Mouse (Mus musculus) embryonic facial prominence, embryonic 14.5 days (tissue): ENCODE data around the gene Slc4a7. TPM values are rescaled to one million over a fixed set of nuclear protein-coding genes. Genes with fewer than 3 reads are reported as not detected.

Source experiments
- ATAC-seq: fragments of 200-750 bp; cut with Nextera tagmentation; 2 replicates; pipeline ENCODE4 v1.8.0; 2017; ENCODE audit warnings: low read depth, moderate number of reproducible peaks, moderate TSS enrichment
- DNase-seq: peaks from one replicate; pipeline ENCODE4 v3.0.0-alpha.2; 2015; ENCODE audit warnings: low spot score
- H3K27ac ChIP-seq: fragments of 300-500 bp; sonication (generic); replicated peaks from 2 replicates; pipeline ENCODE4 v1.5.1; 2014; ENCODE audit warnings: low read depth, mild to moderate bottlenecking, low read length, moderate library complexity
- H3K27me3 ChIP-seq: fragments of 300-500 bp; sonication (generic); replicated peaks from 2 replicates; pipeline ENCODE4 v1.6.1; 2014; ENCODE audit warnings: low read length; ENCODE audit not compliant: control insufficient read depth, insufficient read depth
- H3K36me3 ChIP-seq: fragments of 300-500 bp; sonication (generic); 2 replicates; pipeline ENCODE4 v1.6.1; 2014; ENCODE audit warnings: low read length, mixed read lengths; ENCODE audit not compliant: control insufficient read depth, insufficient read depth
- H3K4me1 ChIP-seq: fragments of 300-500 bp; sonication (generic); 2 replicates; pipeline ENCODE4 v1.6.1; 2014; ENCODE audit warnings: antibody characterized with exemption, low read length; ENCODE audit not compliant: control insufficient read depth, insufficient read depth
- H3K4me2 ChIP-seq: fragments of 300-500 bp; sonication (generic); 2 replicates; pipeline ENCODE4 v1.6.1; 2014; ENCODE audit warnings: low read depth, mild to moderate bottlenecking, low read length, moderate library complexity, mixed read lengths
- H3K4me3 ChIP-seq: fragments of 300-500 bp; sonication (generic); 2 replicates; pipeline ENCODE4 v1.5.1; 2014; ENCODE audit warnings: low read depth, mild to moderate bottlenecking, low read length
- H3K9ac ChIP-seq: fragments of 300-500 bp; sonication (generic); 2 replicates; pipeline ENCODE4 v1.6.1; 2014; ENCODE audit warnings: low read depth, mild to moderate bottlenecking, low read length, moderate library complexity, mixed read lengths
- H3K9me3 ChIP-seq: fragments of 300-500 bp; sonication (generic); 2 replicates; pipeline ENCODE4 v1.6.1; 2016; ENCODE audit warnings: low read length; ENCODE audit not compliant: control insufficient read depth
- WGBS: fragments of 180-500 bp; shearing (Covaris S2); extraction: QIAGEN DNeasy Blood & Tissue Kit; methylation state at CpG from one replicate; pipeline ENCODE4 v1.1.7; 2014; 5-methylcytosine and 5-hydroxymethylcytosine counted together
- polyA plus RNA-seq: library from polyadenylated mRNA; unstranded; fragments of >200 nt; fragmentation: Nextera tagmentation; extraction: Ambion mirVana; gene quantifications from 2 replicates; pipeline ENCODE4 v1.2.1, GENCODE M21; 2014

Gene Slc4a7
- polyA plus RNA-seq, 1 experiment from 2014 or later, result 10.7 TPM

- DNase-seq (no peak), ATAC-seq (no peak)
- H3K4me3 ChIP-seq, result no peak overlapping the region
- H3K36me3 ChIP-seq, result peaks cover 8% of the 10 kb centered on the region; the same call in 1 of the 2 replicates
- H3K27me3 ChIP-seq, result no peaks in the 10 kb centered on the region
- H3K4me2 ChIP-seq, result no peak overlapping the region
- WGBS, result 65% methylated on average over 5 of the region's 5 CpGs
- no peaks in the 10 kb centered on the region for H3K9me3 ChIP-seq
- H3K27ac ChIP-seq, result no peak overlapping the region
- no peaks in the 10 kb centered on the region for H3K4me1 ChIP-seq
- H3K9ac ChIP-seq, result no peak overlapping the region
These were observed 102.6 kb downstream of the Slc4a7 start for GRCm38 (mm10) chr14:14804518-14805212.

- H3K4me1 ChIP-seq, result no peaks in the 10 kb centered on the region
- no peak overlapping the region for H3K4me3 ChIP-seq
- H3K27ac ChIP-seq, result peak overlapping the region; percentile 29; the same call in 1 of the 2 replicates
- no peak overlapping the region for H3K4me2 ChIP-seq
- H3K9me3 ChIP-seq, result no peaks in the 10 kb centered on the region
- H3K36me3 ChIP-seq, result no peaks in the 10 kb centered on the region
- ATAC-seq, result peak; percentile 76
- DNase-seq, result peak; percentile 74
- H3K27me3 ChIP-seq, result no peaks in the 10 kb centered on the region
- WGBS, result 65% methylated on average over 12 of the region's 12 CpGs
- no peak overlapping the region for H3K9ac ChIP-seq
These were observed 130.6 kb downstream of the Slc4a7 start for GRCm38 (mm10) chr14:14832520-14833240.

- no peaks in the 10 kb centered on the region for H3K27me3 ChIP-seq
- H3K9ac ChIP-seq, result no peak overlapping the region
- no peaks in the 10 kb centered on the region for H3K9me3 ChIP-seq
- H3K4me3 ChIP-seq, result no peak overlapping the region
- H3K36me3 ChIP-seq, result no peaks in the 10 kb centered on the region
- ATAC-seq (peak; percentile 71; the same call in 1 of the 2 replicates), DNase-seq (peak; percentile 58)
- 82% methylated on average over 1 of the region's 1 CpGs for WGBS
- H3K27ac ChIP-seq, result peak overlapping the region; percentile 19; the same call in 1 of the 2 replicates
- H3K4me1 ChIP-seq, result no peaks in the 10 kb centered on the region
- H3K4me2 ChIP-seq, result no peak overlapping the region
These were observed 131.4 kb downstream of the Slc4a7 start for GRCm38 (mm10) chr14:14833498-14833897.

GRCm38 (mm10) chr14:14834266-14834665, 132.2 kb downstream of the Slc4a7 start:
- WGBS, result 94% methylated on average over 2 of the region's 2 CpGs
- Histone ChIP-seq H3K9ac (no peak overlapping the region), H3K27ac (no peak overlapping the region; the same call in 1 of the 2 replicates)

GRCm38 (mm10) chr14:14837627-14838026, 135.5 kb downstream of the Slc4a7 start:
- ATAC-seq (no peak), DNase-seq (peak; percentile 29)
- Histone ChIP-seq H3K4me1 (no peaks in the 10 kb centered on the region), H3K27me3 (no peaks in the 10 kb centered on the region), H3K9ac (no peak overlapping the region), H3K27ac (no peak overlapping the region), H3K4me3 (no peak overlapping the region), H3K4me2 (no peak overlapping the region), H3K36me3 (no peaks in the 10 kb centered on the region), H3K9me3 (no peaks in the 10 kb centered on the region)
- 76% methylated on average over 4 of the region's 4 CpGs for WGBS

More at GRCm38 (mm10) chr14:14834266-14834665, 132.2 kb downstream of the Slc4a7 start:
- DNase-seq, result no peak
- Histone ChIP-seq H3K4me3 (no peak overlapping the region), H3K9me3 (no peaks in the 10 kb centered on the region), H3K4me1 (no peaks in the 10 kb centered on the region), H3K36me3 (no peaks in the 10 kb centered on the region), H3K27me3 (no peaks in the 10 kb centered on the region), H3K4me2 (no peak overlapping the region)
- no peak for ATAC-seq

GRCm38 (mm10) chr14:14838109-14838508, 136.0 kb downstream of the Slc4a7 start:
- H3K9me3 ChIP-seq, result no peaks in the 10 kb centered on the region
- no peaks in the 10 kb centered on the region for H3K27me3 ChIP-seq
- DNase-seq, result no peak
- no peaks in the 10 kb centered on the region for H3K4me1 ChIP-seq
- 72% methylated on average over 1 of the region's 1 CpGs for WGBS
- H3K9ac ChIP-seq, result no peak overlapping the region
- no peak for ATAC-seq
- H3K4me2 ChIP-seq, result no peak overlapping the region
- H3K4me3 ChIP-seq, result no peak overlapping the region
- no peak overlapping the region for H3K27ac ChIP-seq
- H3K36me3 ChIP-seq, result no peaks in the 10 kb centered on the region

GRCm38 (mm10) chr14:14842734-14843530, 140.9 kb downstream of the Slc4a7 start:
- DNase-seq (peak; percentile 26), ATAC-seq (peak; percentile 67; the same call in 1 of the 2 replicates)
- no peak overlapping the region for H3K27ac ChIP-seq
- 79% methylated on average over 8 of the region's 8 CpGs for WGBS
- H3K4me3 ChIP-seq, result no peak overlapping the region
- no peaks in the 10 kb centered on the region for H3K9me3 ChIP-seq
- H3K4me1 ChIP-seq, result no peaks in the 10 kb centered on the region
- H3K36me3 ChIP-seq, result no peaks in the 10 kb centered on the region
- H3K9ac ChIP-seq, result no peak overlapping the region
- H3K27me3 ChIP-seq, result no peaks in the 10 kb centered on the region
- no peak overlapping the region for H3K4me2 ChIP-seq
